Mouse (Mus musculus) left cerebral cortex, adult 2 months (tissue): ENCODE data around the gene Aktip. TPM values are rescaled to one million over a fixed set of nuclear protein-coding genes. Genes with fewer than 3 reads are reported as not detected.
A peak's percentile ranks its signal among the peaks of the same experiment; 100 is the strongest.

Experiments used
- DNase-seq, 2 experiments: peaks; one replicate each; pipeline ENCODE4 v3.0.0; 2021 to 2022; ENCODE audit warnings: low spot score in 2 of 2, mixed read lengths in 1 of 2; ENCODE audit errors: extremely low spot score in 1 of 2
- H3K27ac ChIP-seq: fragments of 200-600 bp; 2 replicates; pipeline ENCODE4 v1.8.1; 2022
- H3K4me3 ChIP-seq: fragments of 200-600 bp; 2 replicates; pipeline ENCODE4 v1.8.1; 2022
- CTCF ChIP-seq: fragments of 200-600 bp; IDR thresholded peaks from 2 replicates; pipeline ENCODE4 v1.8.1; 2022; ENCODE audit warnings: antibody characterized with exemption, mild to moderate bottlenecking, moderate library complexity
- intact Hi-C: fragments of 180-260 bp; cut with DNase I; formaldehyde crosslinking; loops from one replicate; pipeline ENCODE4 v1.15.1; 2025
- total RNA-seq, 2 experiments: library from RNA; stranded (reverse); gene quantifications; 2 replicates each; pipeline ENCODE4 v1.2.3; 2021

Aktip gene
- total RNA-seq, 2 experiments from 2014 or later: 120 to 121 TPM

- Histone ChIP-seq H3K4me3 (no peak overlapping the region), H3K27ac (no peak overlapping the region)
- DNase-seq: no peak
- intact Hi-C loops: no loop called here
- TF ChIP-seq CTCF: no peak
Measured at GRCm38 (mm10) chr8:91151531-91151930, 48.2 kb downstream of the Aktip start.

- H3K27ac ChIP-seq: no peak overlapping the region
- H3K4me3 ChIP-seq: no peak overlapping the region
- no peak for TF ChIP-seq CTCF
- no peak for DNase-seq
- intact Hi-C loops: no loop called here
Measured at GRCm38 (mm10) chr8:91149298-91149697, 50.5 kb downstream of the Aktip start.

DNA sequence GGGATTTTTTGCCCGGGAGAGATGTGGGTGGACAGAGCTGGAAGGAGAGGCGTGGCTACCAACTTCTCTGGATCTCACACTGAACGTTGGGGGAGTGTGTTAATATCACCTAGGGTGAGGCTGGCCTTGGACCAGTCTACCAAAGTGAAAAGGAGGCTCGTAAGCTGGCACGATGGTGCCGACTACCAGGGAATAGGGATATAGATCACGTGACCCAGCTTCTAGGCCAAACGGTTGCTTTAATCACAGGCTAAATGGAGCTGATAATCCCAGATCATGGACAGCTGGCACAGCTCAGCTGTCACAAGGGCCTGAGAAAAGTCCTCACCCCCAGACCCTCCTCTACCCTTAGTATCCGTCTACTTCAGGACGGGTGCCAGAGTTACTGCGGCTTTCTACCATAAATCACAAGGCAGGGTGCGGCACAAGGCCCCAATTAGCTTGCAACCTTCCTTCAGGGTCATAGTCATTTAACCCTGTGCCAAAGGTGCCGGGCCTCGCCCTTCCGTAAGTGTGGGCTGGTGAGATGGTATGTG is 51.1 kb downstream of the Aktip start:
- Histone ChIP-seq H3K27ac (no peak overlapping the region), H3K4me3 (no peak overlapping the region)
- TF ChIP-seq CTCF: no peak
- no peak for DNase-seq
- intact Hi-C loops: no loop called here

- TF ChIP-seq CTCF: peak; percentile 97
- H3K4me3 ChIP-seq: no peak overlapping the region
- H3K27ac ChIP-seq: no peak overlapping the region
- intact Hi-C loops: loop anchor here (1.0 kb wide), 1 partner anchor 21 kb away; no protein-coding TSS in a partner anchor
- peak; percentile 36 to 52 for DNase-seq
Measured at GRCm38 (mm10) chr8:91147715-91148114, 52.1 kb downstream of the Aktip start.

DNA sequence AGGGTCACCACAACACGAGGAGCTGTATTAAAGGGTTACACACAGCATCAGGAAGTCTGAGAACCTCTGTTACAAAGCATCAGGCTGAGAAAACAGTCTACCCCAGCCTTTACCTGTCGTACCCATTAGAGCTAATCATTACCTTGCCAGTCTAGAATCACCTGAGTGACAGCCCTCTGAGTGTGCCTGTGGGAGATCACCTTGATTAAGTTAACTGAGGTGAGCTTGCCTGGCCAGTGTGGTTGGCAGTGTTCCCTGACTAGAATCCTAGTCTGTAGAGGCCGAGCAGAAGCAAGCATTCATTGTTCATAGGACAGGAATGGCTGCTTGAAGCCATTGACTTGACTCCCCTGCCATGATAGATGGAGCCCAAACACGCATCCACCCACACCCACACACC is 58.9 kb downstream of the Aktip start:
- DNase-seq: no peak
- intact Hi-C loops: no loop called here
- H3K4me3 ChIP-seq: no peak overlapping the region
- H3K27ac ChIP-seq: no peak overlapping the region
- TF ChIP-seq CTCF: no peak

- no peak for TF ChIP-seq CTCF
- H3K4me3 ChIP-seq: no peak overlapping the region
- no peak overlapping the region for H3K27ac ChIP-seq
- intact Hi-C loops: no loop called here
- no peak for DNase-seq
Measured at GRCm38 (mm10) chr8:91135308-91136181, 64.2 kb downstream of the Aktip start.

DNA sequence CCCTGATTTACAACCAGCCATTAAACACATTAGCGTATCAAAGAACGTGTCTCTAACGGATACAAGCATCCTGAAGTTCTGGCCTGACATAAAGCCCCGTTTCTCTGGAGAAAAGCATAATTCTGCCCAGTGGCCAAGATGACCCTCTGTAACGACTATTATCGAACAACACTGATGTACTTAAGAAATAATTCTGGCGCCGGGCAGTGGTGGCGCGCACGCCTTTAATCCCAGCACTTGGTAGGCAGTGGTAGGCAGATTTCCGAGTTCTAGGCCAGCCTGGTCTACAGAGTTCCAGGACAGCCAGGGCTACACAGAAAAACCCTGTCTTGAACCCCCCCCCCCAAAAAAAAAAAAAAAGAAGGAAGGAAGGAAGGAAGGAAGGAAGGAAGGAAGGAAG is 65.1 kb downstream of the Aktip start:
- intact Hi-C loops: no loop called here
- TF ChIP-seq CTCF: no peak
- DNase-seq: no peak
- Histone ChIP-seq H3K27ac (peak overlapping the region; percentile 90), H3K4me3 (peak overlapping the region; percentile 31)

- Histone ChIP-seq H3K27ac (peak overlapping the region; percentile 90), H3K4me3 (peak overlapping the region; percentile 80)
- peak; percentile 100 for DNase-seq
- intact Hi-C loops: no loop called here
- peak; percentile 37 for TF ChIP-seq CTCF
Measured at GRCm38 (mm10) chr8:91134070-91134475, 65.7 kb downstream of the Aktip start.

- no peak for DNase-seq
- Histone ChIP-seq H3K4me3 (peak overlapping the region; percentile 80), H3K27ac (peak overlapping the region; percentile 93)
- no peak for TF ChIP-seq CTCF
- intact Hi-C loops: no loop called here
Measured at GRCm38 (mm10) chr8:91133441-91134069, 66.2 kb downstream of the Aktip start.

GRCm38 (mm10) chr8:91132731-91133130 is 67.0 kb downstream of the Aktip start:
- Histone ChIP-seq H3K27ac (no peak overlapping the region; the same call in 1 of the 2 replicates), H3K4me3 (peak overlapping the region; percentile 80)
- no peak for DNase-seq
- intact Hi-C loops: no loop called here
- TF ChIP-seq CTCF: no peak

GRCm38 (mm10) chr8:91126786-91127185 is 73.0 kb downstream of the Aktip start:
- peak in 1 of 2 experiments; percentile 36 for DNase-seq
- intact Hi-C loops: no loop called here
- H3K27ac ChIP-seq: peak overlapping the region; percentile 36; the same call in 1 of the 2 replicates
- H3K4me3 ChIP-seq: no peak overlapping the region
- TF ChIP-seq CTCF: no peak

DNA sequence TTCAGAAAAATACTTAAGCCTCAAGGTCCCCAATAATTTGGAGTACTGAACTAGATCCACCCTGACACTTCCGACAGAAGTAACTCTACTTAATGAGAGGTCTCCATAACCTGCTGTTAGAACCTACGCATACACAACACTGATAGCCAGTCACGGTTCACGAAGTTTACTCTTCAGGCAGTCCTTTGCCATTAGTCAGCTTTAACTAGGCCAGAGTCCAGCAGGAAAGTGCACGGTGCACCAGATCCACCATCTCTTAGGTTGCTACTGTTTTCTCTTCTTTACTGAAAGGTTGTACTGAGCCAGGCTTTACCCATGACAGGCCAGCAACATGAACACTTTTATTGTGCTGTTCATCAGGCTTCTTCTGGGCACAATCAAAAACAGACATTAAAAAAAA is 75.5 kb downstream of the Aktip start:
- H3K4me3 ChIP-seq: no peak overlapping the region
- no peak overlapping the region for H3K27ac ChIP-seq
- intact Hi-C loops: no loop called here
- TF ChIP-seq CTCF: no peak
- DNase-seq: no peak
